Mouse (Mus musculus): ENCODE measurements around the gene Irak3.

- TF ChIP-seq SIN3A (IDR thresholded peaks at IDR 0.05; ENCODE audit: low read length), result no peak
- no peak for TF ChIP-seq MAFK (IDR thresholded peaks at IDR 0.05; ENCODE audit: borderline replicate concordance, low read depth, low read length)
These were observed 60.9 kb downstream of the Irak3 start for GRCm38 (mm10) chr10:120140916-120141516.

Measured in MEL (cell line).